Mouse (Mus musculus) limb, embryonic 13.5 days (tissue): ENCODE results near the gene Psph. TPM values are rescaled to one million over a fixed set of nuclear protein-coding genes. Genes with fewer than 3 reads are reported as not detected.
"Not testable (repeated sequence)": the region's sequence is repeated elsewhere in the genome, so short reads cannot be mapped to it uniquely, and the experiment has no call there.

Experiments used
- ATAC-seq: fragments of 200-750 bp; cut with Nextera tagmentation; 2 replicates; pipeline ENCODE4 v1.8.0; 2017; ENCODE audit warnings: low read depth, moderate number of reproducible peaks, moderate TSS enrichment; ENCODE audit not compliant: low FRiP score
- H3K27ac ChIP-seq: fragments of 300-500 bp; sonication (generic); 2 replicates; pipeline ENCODE4 v1.5.1; 2015; ENCODE audit warnings: inconsistent platforms, mild to moderate bottlenecking, moderate library complexity
- H3K27me3 ChIP-seq: fragments of 300-500 bp; sonication (generic); 2 replicates; pipeline ENCODE4 v1.6.1; 2015; ENCODE audit warnings: mild to moderate bottlenecking, inconsistent platforms
- H3K36me3 ChIP-seq: fragments of 300-500 bp; sonication (generic); 2 replicates; pipeline ENCODE4 v1.6.1; 2015; ENCODE audit warnings: inconsistent platforms, mild to moderate bottlenecking, moderate library complexity
- H3K4me1 ChIP-seq: fragments of 300-500 bp; sonication (generic); 2 replicates; pipeline ENCODE4 v1.6.1; 2015; ENCODE audit warnings: inconsistent platforms
- H3K4me2 ChIP-seq: fragments of 300-500 bp; sonication (generic); replicated peaks from 2 replicates; pipeline ENCODE4 v1.6.1; 2015; ENCODE audit warnings: inconsistent platforms, mild to moderate bottlenecking, moderate library complexity
- H3K4me3 ChIP-seq: fragments of 300-500 bp; sonication (generic); 2 replicates; pipeline ENCODE4 v1.5.1; 2015; ENCODE audit warnings: moderate library complexity, mild to moderate bottlenecking, inconsistent platforms
- H3K9ac ChIP-seq: fragments of 300-500 bp; sonication (generic); 2 replicates; pipeline ENCODE4 v1.6.1; 2015; ENCODE audit warnings: mild to moderate bottlenecking, inconsistent platforms
- H3K9me3 ChIP-seq: fragments of 300-500 bp; sonication (generic); 2 replicates; pipeline ENCODE4 v1.6.1; 2016; ENCODE audit warnings: inconsistent platforms
- WGBS: fragments of 180-500 bp; shearing (Covaris S2); methylation state at CpG from one replicate; pipeline ENCODE4 v1.1.7; 2015; 5-methylcytosine and 5-hydroxymethylcytosine counted together
- polyA plus RNA-seq: library from polyadenylated mRNA; unstranded; fragments of >200 nt; fragmentation: Nextera tagmentation; extraction: Ambion mirVana; gene quantifications from 2 replicates; pipeline ENCODE4 v1.2.1, GENCODE M21; 2015

The Psph gene
- 26.1 and 28.5 TPM in 2 replicates for polyA plus RNA-seq

DNA sequence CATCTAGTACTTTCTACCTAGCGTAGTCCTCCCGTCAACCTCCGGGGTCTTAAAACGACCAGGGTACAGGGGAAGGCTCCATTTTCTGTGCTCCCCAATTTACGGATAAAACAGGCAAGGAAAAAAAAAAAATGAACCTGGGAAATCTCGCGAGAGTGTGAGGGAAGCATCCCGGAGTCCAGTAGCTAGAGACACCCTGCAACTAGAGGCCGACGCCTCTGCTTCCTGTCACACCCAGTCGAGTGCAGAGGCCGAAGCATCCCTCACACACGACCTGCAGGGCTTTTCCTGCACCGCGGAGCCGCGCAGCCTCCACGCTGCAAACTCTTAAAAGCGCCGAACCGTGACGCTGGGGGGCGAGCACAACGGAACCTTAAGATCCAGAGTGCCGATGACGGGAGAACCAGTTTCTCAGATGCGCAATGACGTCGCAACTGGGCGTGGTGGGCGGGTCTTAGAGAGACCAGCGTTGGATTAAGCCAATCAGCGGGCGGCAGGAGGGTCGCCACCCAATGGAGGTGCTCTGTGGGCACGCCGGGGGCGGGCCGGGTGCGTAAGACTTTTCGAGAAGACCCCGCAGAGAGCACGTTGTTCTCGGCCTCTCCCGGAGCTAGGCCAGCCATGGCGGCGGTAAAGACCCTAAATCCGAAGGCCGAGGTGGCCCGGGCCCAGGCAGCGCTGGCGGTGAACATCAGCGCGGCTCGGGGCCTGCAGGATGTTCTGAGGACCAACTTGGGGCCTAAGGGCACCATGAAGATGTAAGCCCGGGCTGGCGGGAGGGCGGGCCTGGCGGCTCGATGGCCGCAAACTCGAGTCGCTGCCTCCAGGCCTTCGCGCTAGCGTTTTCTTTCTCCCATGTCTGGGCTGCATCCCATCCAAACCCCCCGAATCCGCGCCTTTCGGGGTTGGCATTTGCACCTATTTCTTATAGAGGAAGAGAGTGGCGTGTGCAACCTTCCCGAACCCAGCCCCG lies at the start of gene Psph:
Psph (minus strand) TSS at position 632 of the 973 bp plus-strand sequence.
- H3K36me3 ChIP-seq, result peaks cover 35% of the 10 kb centered on the region

GRCm38 (mm10) chr5:129790591-129790990 lies 3.3 kb upstream of the Psph start:
- not testable (repeated sequence) for H3K27me3 ChIP-seq, H3K9me3 ChIP-seq, ATAC-seq, H3K4me2 ChIP-seq, H3K9ac ChIP-seq, H3K4me3 ChIP-seq, H3K27ac ChIP-seq
- WGBS, result 91% methylated on average over 8 of the region's 8 CpGs
- Histone ChIP-seq H3K36me3 (peaks cover 59% of the 10 kb centered on the region), H3K4me1 (peaks cover 22% of the 10 kb centered on the region)

More for the DNA sequence above, at the start of gene Psph:
- H3K9ac ChIP-seq, result peak within 1 kb of the TSS; percentile 98
- no peaks in the 10 kb centered on the region for H3K27me3 ChIP-seq
- peak within 1 kb of the TSS; percentile 84 for H3K4me2 ChIP-seq
- under 1% methylated on average over 73 of the region's 73 CpGs for WGBS
- H3K27ac ChIP-seq, result peak within 1 kb of the TSS; percentile 99
- H3K9me3 ChIP-seq, result no peaks in the 10 kb centered on the region
- peaks cover 22% of the 10 kb centered on the region for H3K4me1 ChIP-seq
- peak; percentile 99 for ATAC-seq
- H3K4me3 ChIP-seq, result peak within 1 kb of the TSS; percentile 93

- no peak for ATAC-seq
- Histone ChIP-seq H3K4me2 (peak overlapping the region; percentile 84), H3K9ac (peak overlapping the region; percentile 98), H3K4me3 (peak overlapping the region; percentile 93), H3K27me3 (no peaks in the 10 kb centered on the region), H3K36me3 (peaks cover 44% of the 10 kb centered on the region), H3K4me1 (peaks cover 22% of the 10 kb centered on the region), H3K9me3 (no peaks in the 10 kb centered on the region), H3K27ac (0 out of 2 replicates have a peak overlapping the region, but pooled peaks have one; percentile 99)
- 13% methylated on average over 11 of the region's 11 CpGs for WGBS
Measured at GRCm38 (mm10) chr5:129787818-129788593, 757 bp upstream of the Psph start.

- no peaks in the 10 kb centered on the region for H3K27me3 ChIP-seq
- H3K9ac ChIP-seq, result peak overlapping the region; percentile 98
- H3K4me1 ChIP-seq, result peaks cover 22% of the 10 kb centered on the region
- WGBS, result 81% methylated on average over 6 of the region's 6 CpGs
- ATAC-seq, result no peak
- peaks cover 26% of the 10 kb centered on the region for H3K36me3 ChIP-seq
- H3K4me2 ChIP-seq, result peak overlapping the region; percentile 66
- H3K4me3 ChIP-seq, result peak overlapping the region; percentile 93
- H3K27ac ChIP-seq, result peak overlapping the region; percentile 99
- H3K9me3 ChIP-seq, result no peaks in the 10 kb centered on the region
Measured at GRCm38 (mm10) chr5:129786161-129786560, 1.1 kb downstream of the Psph start.

DNA sequence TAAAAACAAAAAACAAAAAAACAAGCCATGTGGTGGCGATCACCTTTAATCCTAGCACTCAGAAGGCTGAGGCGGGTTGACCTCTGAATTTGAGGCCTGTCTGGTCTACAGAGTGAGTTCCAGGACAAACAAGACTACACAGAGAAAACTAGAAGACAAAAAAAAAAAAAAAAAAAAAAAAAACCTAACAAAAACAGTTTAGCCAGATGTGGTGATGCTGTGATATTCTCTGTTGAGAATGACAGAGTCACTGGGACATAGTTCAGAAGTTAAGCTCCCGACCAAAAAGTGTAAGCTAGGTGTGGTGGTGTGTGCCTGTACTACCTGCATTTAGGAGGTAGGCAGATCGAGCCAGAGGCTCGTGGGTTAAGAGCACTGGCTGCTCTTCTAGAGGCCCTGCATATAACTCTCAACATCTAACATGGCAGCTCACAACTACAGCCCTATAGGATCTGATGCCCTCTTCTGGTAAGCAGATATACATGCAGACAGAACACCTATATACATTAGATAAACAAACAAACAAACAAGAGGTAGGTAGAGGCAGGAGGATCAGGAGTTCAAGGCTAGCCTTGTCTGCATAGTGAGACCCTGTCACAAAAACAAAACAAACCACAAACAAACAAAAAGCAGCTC lies 1.9 kb downstream of the Psph start:
- no peak overlapping the region for H3K4me3 ChIP-seq
- no peak overlapping the region for H3K9ac ChIP-seq
- WGBS, result 89% methylated on average over 5 of the region's 5 CpGs
- H3K27me3 ChIP-seq, result no peaks in the 10 kb centered on the region
- no peak for ATAC-seq
- no peak overlapping the region for H3K27ac ChIP-seq
- no peaks in the 10 kb centered on the region for H3K9me3 ChIP-seq
- no peak overlapping the region; the same call in 1 of the 2 replicates for H3K4me2 ChIP-seq
- H3K36me3 ChIP-seq, result peaks cover 20% of the 10 kb centered on the region
- H3K4me1 ChIP-seq, result peaks cover 22% of the 10 kb centered on the region

- no peak overlapping the region for H3K4me2 ChIP-seq
- H3K36me3 ChIP-seq, result no peaks in the 10 kb centered on the region
- no peaks in the 10 kb centered on the region for H3K27me3 ChIP-seq
- H3K4me1 ChIP-seq, result peaks cover 19% of the 10 kb centered on the region
- no peak overlapping the region for H3K4me3 ChIP-seq
- WGBS, result 58% methylated on average over 3 of the region's 3 CpGs
- no peaks in the 10 kb centered on the region for H3K9me3 ChIP-seq
- no peak for ATAC-seq
- no peak overlapping the region for H3K27ac ChIP-seq
- no peak overlapping the region for H3K9ac ChIP-seq
Measured at GRCm38 (mm10) chr5:129782211-129782610, 5.0 kb downstream of the Psph start.

GRCm38 (mm10) chr5:129780131-129780530 lies 7.1 kb downstream of the Psph start:
- Histone ChIP-seq H3K9me3 (no peaks in the 10 kb centered on the region), H3K4me3 (no peak overlapping the region), H3K4me2 (no peak overlapping the region), H3K27ac (no peak overlapping the region), H3K9ac (peak overlapping the region; percentile 78; the same call in 1 of the 2 replicates), H3K36me3 (no peaks in the 10 kb centered on the region; the same call in 1 of the 2 replicates), H3K27me3 (no peaks in the 10 kb centered on the region), H3K4me1 (peaks cover 15% of the 10 kb centered on the region)
- ATAC-seq, result no peak
- 85% methylated on average over 3 of the region's 3 CpGs for WGBS

DNA sequence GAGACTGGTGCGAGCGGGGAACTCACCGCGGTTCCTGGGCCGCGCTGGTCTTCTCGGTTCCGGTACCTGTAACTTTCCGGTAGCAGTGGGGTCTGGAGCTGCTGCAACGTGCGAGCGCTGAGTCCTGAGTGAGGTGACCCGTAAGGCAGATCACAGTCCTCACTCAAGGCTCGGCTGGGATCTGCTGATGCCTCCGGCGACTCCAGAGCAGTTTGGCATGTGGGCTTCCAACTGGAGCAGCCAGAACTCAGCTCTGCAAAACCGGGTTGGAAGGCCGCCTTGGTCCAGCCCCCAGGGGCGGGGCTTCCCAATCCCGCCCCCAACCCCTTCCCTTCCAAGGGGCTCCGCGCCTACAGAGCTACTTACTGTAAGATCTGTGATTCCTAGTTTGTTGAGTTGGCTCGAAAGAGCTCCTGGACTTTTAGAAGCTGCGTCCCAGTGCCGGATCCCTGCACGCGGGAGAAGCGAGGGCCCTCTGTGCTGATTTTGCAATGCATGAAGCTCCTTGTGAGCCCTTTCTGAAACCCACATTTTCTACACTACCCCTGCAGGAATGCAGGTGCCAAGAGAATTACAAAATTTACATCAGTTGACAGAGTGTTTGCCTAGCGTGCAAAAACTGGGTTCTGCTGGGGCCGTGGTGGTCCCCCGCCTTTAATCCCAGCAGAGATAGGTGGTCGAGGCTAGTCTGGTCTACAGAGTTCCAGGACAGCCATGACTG lies 8.1 kb downstream of the Psph start:
- Histone ChIP-seq H3K36me3 (no peaks in the 10 kb centered on the region; the same call in 1 of the 2 replicates), H3K4me1 (peaks cover 15% of the 10 kb centered on the region), H3K4me2 (peak overlapping the region; percentile 86), H3K9me3 (no peaks in the 10 kb centered on the region), H3K27ac (peak overlapping the region; percentile 59), H3K4me3 (peak overlapping the region; percentile 63), H3K27me3 (no peaks in the 10 kb centered on the region), H3K9ac (peak overlapping the region; percentile 78)
- ATAC-seq, result peak; percentile 95
- WGBS, result 1% methylated on average over 32 of the region's 32 CpGs

DNA sequence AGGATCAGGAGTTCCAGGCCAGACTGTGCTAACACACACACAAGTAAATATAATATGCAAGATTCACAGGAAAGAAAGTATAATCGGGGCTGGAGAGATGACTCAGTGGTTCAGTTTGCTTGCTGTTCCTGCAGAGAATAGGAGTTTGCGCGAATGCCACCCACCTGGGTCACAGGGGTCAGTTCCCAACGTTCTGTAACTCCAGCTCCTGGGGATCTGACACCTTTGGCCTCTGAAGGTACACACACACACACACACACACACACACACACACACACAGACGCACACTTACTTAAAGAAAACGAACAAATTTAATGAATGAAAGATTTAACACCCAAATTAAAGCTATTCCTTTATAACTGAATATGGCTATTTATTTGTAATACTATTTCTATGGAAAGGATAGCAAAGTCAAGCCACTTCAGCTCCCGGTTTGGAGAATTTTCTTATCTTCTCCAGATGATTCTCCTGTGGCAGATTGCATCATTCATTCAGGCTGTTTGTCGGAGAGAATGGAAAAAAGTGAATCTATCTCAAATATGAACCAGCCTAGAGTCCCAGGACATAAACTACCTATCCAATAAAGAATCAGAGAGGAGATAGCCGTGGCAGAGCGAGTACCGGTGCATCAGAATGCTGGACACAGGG lies 8.8 kb downstream of the Psph start:
- ATAC-seq, result no peak
- Histone ChIP-seq H3K9ac (peak overlapping the region; percentile 78), H3K4me1 (peaks cover 15% of the 10 kb centered on the region), H3K9me3 (no peaks in the 10 kb centered on the region), H3K4me2 (peak overlapping the region; percentile 86), H3K27ac (no peak overlapping the region), H3K4me3 (peak overlapping the region; percentile 63), H3K27me3 (no peaks in the 10 kb centered on the region), H3K36me3 (no peaks in the 10 kb centered on the region; the same call in 1 of the 2 replicates)
- 38% methylated on average over 11 of the region's 11 CpGs for WGBS

DNA sequence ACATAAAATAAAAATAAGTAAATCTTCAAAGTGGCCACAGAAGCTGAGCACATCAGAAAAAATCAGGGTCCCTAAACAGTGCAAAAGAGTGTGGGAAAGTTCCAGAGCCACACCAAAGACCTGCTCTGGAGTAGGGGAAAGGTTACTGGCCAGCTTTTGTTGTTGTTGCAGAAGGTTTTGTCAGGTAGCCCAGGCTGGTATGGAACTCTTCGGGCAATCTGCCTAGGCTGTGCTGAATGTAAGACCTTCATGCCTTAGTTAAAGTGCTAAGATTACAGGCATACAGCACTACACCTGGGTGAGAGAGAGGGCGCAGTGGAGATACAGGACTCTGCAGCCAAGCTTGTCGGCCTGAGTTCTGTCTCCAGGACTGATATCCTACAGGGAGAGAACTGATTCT lies 12.6 kb downstream of the Psph start:
- H3K27me3 ChIP-seq, result no peaks in the 10 kb centered on the region
- peaks cover 16% of the 10 kb centered on the region for H3K36me3 ChIP-seq
- no peak overlapping the region for H3K27ac ChIP-seq
- H3K4me2 ChIP-seq, result no peak overlapping the region
- H3K9me3 ChIP-seq, result no peaks in the 10 kb centered on the region
- no peak for ATAC-seq
- peaks cover 9% of the 10 kb centered on the region for H3K4me1 ChIP-seq
- 79% methylated on average over 3 of the region's 3 CpGs for WGBS
- H3K9ac ChIP-seq, result no peak overlapping the region
- H3K4me3 ChIP-seq, result no peak overlapping the region

GRCm38 (mm10) chr5:129773330-129773729 lies 13.9 kb downstream of the Psph start:
- H3K4me1 ChIP-seq, H3K4me2 ChIP-seq, H3K27ac ChIP-seq, H3K9ac ChIP-seq, H3K9me3 ChIP-seq, H3K27me3 ChIP-seq, H3K4me3 ChIP-seq, ATAC-seq: not testable (repeated sequence)
- 68% methylated on average over 4 of the region's 4 CpGs for WGBS
- H3K36me3 ChIP-seq, result peaks cover 23% of the 10 kb centered on the region
